Mouse (Mus musculus) heart, adult 9 months (tissue): ENCODE results near the gene Lsm10.
"Not testable (repeated sequence)": the region's sequence is repeated elsewhere in the genome, so short reads cannot be mapped to it uniquely, and the experiment has no call there.

Experiments used
- DNase-seq, 2 experiments: peaks; one replicate each; pipeline ENCODE4 v3.0.0; 2022; ENCODE audit warnings: low spot score in 2 of 2

The Lsm10 gene

GRCm38 (mm10) chr4:126095622-126096430 is 597 bp upstream of the Lsm10 start:
- DNase-seq = not testable (repeated sequence)

GRCm38 (mm10) chr4:126097711-126098253 is 1.4 kb downstream of the Lsm10 start:
- no peak for DNase-seq

DNA sequence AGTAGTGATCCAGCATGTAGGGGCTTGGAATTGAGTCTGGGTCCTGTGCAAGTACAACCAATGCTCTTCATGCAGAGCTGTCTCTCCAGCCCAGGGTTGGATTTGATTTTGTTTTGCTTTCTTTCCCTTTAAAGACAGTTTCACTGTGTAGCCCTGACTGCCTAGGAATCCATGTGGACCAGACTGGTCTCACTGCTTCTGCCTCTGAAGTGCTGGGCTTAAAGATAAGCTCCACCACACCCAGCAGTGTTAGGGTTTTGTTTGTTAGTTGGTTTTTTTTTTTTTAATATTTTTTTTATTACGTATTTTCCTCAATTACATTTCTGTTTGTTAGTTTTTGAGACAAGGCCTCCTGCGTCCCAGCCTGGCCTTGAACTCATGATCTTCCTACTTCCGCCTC is 2.9 kb downstream of the Lsm10 start:
- no peak for DNase-seq

DNA sequence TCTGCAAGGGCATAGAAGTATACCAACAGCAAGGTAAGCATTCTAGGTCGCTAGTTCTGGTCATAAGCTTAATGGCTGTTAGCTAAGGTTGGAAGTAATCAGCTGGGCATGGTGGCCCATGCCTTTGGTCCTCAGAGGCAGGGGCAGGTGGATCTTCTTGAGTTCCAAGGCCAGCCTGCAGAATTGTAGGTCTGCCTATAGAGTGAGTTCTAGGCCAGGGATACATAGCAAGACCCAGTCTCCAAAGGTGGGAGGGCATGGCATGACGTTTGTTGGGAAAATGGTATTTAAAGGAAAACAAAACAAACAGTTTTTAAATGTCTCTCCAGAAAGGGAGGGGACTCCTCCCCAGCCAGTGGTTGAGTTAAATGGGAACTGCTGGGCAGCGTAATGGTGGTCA is 4.3 kb downstream of the Lsm10 start:
- no peak for DNase-seq

GRCm38 (mm10) chr4:126102061-126102841 is 5.8 kb downstream of the Lsm10 start:
- peak; percentile 50 to 51 for DNase-seq

GRCm38 (mm10) chr4:126103057-126103581 is 6.7 kb downstream of the Lsm10 start:
- DNase-seq = peak; percentile 93 to 94

- DNase-seq = peak; percentile 97 to 98
These were observed 7.2 kb downstream of the Lsm10 start, which contains the start of gene Stk40 for GRCm38 (mm10) chr4:126103590-126104068. TSS of gene Stk40 (plus strand) at chr4:126103957.

GRCm38 (mm10) chr4:126104261-126105075 is 8.0 kb downstream of the Lsm10 start:
- peak; percentile 33 to 44 for DNase-seq

- no peak for DNase-seq
These were observed 8.8 kb downstream of the Lsm10 start for GRCm38 (mm10) chr4:126105131-126105783.

DNA sequence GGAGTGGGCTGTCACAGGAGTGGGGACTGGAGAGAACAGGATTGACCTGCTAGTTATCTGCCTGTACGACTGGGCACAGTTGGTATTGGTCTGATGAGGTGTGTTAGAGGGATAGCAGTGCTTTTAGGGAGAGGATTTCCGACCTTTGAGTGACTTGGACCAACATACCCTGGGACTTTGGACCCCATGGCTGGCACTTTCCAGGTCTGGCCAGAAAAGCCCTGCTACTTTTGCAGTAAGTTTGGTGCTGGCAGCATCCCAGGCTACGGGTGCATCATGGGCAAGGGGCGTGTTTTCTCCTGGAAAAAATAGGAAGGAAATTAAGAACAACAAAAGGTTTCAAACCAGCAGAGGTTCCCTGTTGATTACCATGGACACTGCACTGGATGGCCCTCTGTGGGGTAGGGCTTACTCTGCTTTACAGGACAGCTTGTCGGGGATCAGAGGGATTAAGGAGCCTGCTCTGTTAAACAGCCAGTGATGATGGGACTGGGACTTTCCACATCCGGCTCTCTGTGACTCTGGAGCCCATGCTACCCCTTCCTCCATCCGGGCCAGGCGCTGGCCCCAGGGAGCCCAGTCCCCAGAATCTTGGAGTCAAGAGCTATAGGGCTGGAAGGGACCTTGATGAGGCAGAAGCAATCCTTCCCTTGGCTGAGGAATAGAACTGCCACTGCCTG is 11.8 kb downstream of the Lsm10 start:
- peak in 1 of 2 experiments; percentile 34 for DNase-seq

- peak in 1 of 2 experiments; percentile 47 for DNase-seq
These were observed 13.4 kb downstream of the Lsm10 start for GRCm38 (mm10) chr4:126109613-126110373.

GRCm38 (mm10) chr4:126110374-126111152 is 14.1 kb downstream of the Lsm10 start:
- peak; percentile 93 to 94 for DNase-seq

- no peak for DNase-seq
These were observed 14.7 kb downstream of the Lsm10 start for GRCm38 (mm10) chr4:126111153-126111549.

GRCm38 (mm10) chr4:126113243-126113642 is 16.8 kb downstream of the Lsm10 start:
- DNase-seq = peak in 1 of 2 experiments; percentile 28

- DNase-seq = peak; percentile 50 to 67
These were observed 17.5 kb downstream of the Lsm10 start for GRCm38 (mm10) chr4:126113943-126114342.

- no peak for DNase-seq
These were observed 19.0 kb downstream of the Lsm10 start for GRCm38 (mm10) chr4:126115411-126115810.

GRCm38 (mm10) chr4:126115871-126116521 is 19.6 kb downstream of the Lsm10 start:
- DNase-seq = no peak

GRCm38 (mm10) chr4:126117116-126117515 is 20.7 kb downstream of the Lsm10 start:
- DNase-seq = no peak
